ENCODE assay signal across 9 mouse cellular contexts in genomic region chr6:43337491-43337961, GRCm38 (mm10). TPM values are rescaled to one million over a fixed set of nuclear protein-coding genes. Genes with fewer than 3 reads are reported as not detected.
DNase-seq lines count a peak whose midpoint lies in the region; ATAC-seq and TF ChIP-seq lines count a peak whose summit lies in the region.
"Had no signal": no experiment of that assay in that cellular context is flagged by ENCODE, and none has a peak within 500 bp of the region (broad histone marks: within the 10 kb centered on the region; RNA-seq: fewer than 3 reads in every experiment).

No protein-coding gene starts in this region.

- no peak overlapping the region for H3K9ac ChIP-seq in intestine, embryonic 14.5 days (ENCODE audit: low read length)
- no peak overlapping the region for H3K9ac ChIP-seq in intestine, postnatal 0 days (ENCODE audit: low read depth, low read length)
- H3K9ac ChIP-seq in forebrain, embryonic 15.5 days (replicated peaks): no peak overlapping the region
- H3K9ac ChIP-seq in midbrain, embryonic 16.5 days (ENCODE audit: low read depth, low read length): no peak overlapping the region
- H3K9ac ChIP-seq: embryonic facial prominence, embryonic 12.5 days had no signal

- H3K4me1 ChIP-seq in intestine, embryonic 14.5 days (replicated peaks; ENCODE audit: control insufficient read depth, insufficient read depth, low read length): peaks cover 3% of the 10 kb centered on the region; the same call in 1 of the 2 replicates
- no peaks in the 10 kb centered on the region; the same call in 1 of the 2 replicates for H3K4me1 ChIP-seq in intestine, postnatal 0 days (replicated peaks; ENCODE audit: control insufficient read depth, insufficient read depth, low read length)
- peaks cover 11% of the 10 kb centered on the region for H3K4me1 ChIP-seq in forebrain, embryonic 15.5 days
- H3K4me1 ChIP-seq in midbrain, embryonic 16.5 days (ENCODE audit: control insufficient read depth, insufficient read depth, low read length): no peaks in the 10 kb centered on the region
- H3K4me1 ChIP-seq: embryonic facial prominence, embryonic 12.5 days had no signal

- DNase-seq in intestine, embryonic 14.5 days (ENCODE audit: low spot score): no peak
- peak; percentile 36 for DNase-seq in kidney, adult 9 months
- no peak for DNase-seq in urinary bladder, postnatal 4 days (ENCODE audit: low spot score in 2 of 2)
- DNase-seq in gastrocnemius, adult 18-20 months (ENCODE audit: low spot score): no peak

- ATAC-seq in intestine, embryonic 14.5 days (replicated peaks; ENCODE audit: low FRiP score, low TSS enrichment, low read depth): peak; percentile 50; the same call in 1 of the 2 replicates
- no peak for ATAC-seq in intestine, postnatal 0 days
- peak; percentile 68 for ATAC-seq in forebrain, embryonic 15.5 days (replicated peaks)
- ATAC-seq in midbrain, embryonic 16.5 days: peak; percentile 64
- no peak for ATAC-seq in megakaryocyte, adult 5-6 weeks (ENCODE audit: poor library complexity, severe bottlenecking)

- no peaks in the 10 kb centered on the region for H3K36me3 ChIP-seq in intestine, embryonic 14.5 days (ENCODE audit: control insufficient read depth, insufficient read depth, low read length)
- H3K36me3 ChIP-seq in intestine, postnatal 0 days (ENCODE audit: control insufficient read depth, insufficient read depth): no peaks in the 10 kb centered on the region
- H3K36me3 ChIP-seq in forebrain, embryonic 15.5 days: no peaks in the 10 kb centered on the region
- H3K36me3 ChIP-seq in midbrain, embryonic 16.5 days (ENCODE audit: control insufficient read depth, insufficient read depth, low read length): no peaks in the 10 kb centered on the region
- H3K36me3 ChIP-seq: embryonic facial prominence, embryonic 12.5 days had no signal

- H3K4me3 ChIP-seq in intestine, embryonic 14.5 days (ENCODE audit: low read depth, low read length): no peak overlapping the region
- H3K4me3 ChIP-seq in intestine, postnatal 0 days (ENCODE audit: low read depth, low read length): no peak overlapping the region
- H3K4me3 ChIP-seq in forebrain, embryonic 15.5 days: no peak overlapping the region
- no peak overlapping the region for H3K4me3 ChIP-seq in midbrain, embryonic 16.5 days (ENCODE audit: low read depth, low read length)
- H3K4me3 ChIP-seq: embryonic facial prominence, embryonic 12.5 days had no signal

- 35% methylated on average over 10 of the region's 10 CpGs for WGBS in intestine, embryonic 14.5 days
- WGBS in intestine, postnatal 0 days: 28% methylated on average over 10 of the region's 10 CpGs
- WGBS in forebrain, embryonic 15.5 days: 25% methylated on average over 10 of the region's 10 CpGs
- WGBS in midbrain, embryonic 16.5 days: 41% methylated on average over 10 of the region's 10 CpGs

- H3K4me2 ChIP-seq in intestine, embryonic 14.5 days (ENCODE audit: low read length): no peak overlapping the region
- H3K4me2 ChIP-seq in intestine, postnatal 0 days (replicated peaks; ENCODE audit: low read depth): no peak overlapping the region
- H3K4me2 ChIP-seq in forebrain, embryonic 15.5 days (replicated peaks): no peak overlapping the region
- H3K4me2 ChIP-seq in midbrain, embryonic 16.5 days (ENCODE audit: low read length): no peak overlapping the region
- H3K4me2 ChIP-seq: embryonic facial prominence, embryonic 12.5 days had no signal

- no peaks in the 10 kb centered on the region for H3K27me3 ChIP-seq in intestine, embryonic 14.5 days (replicated peaks; ENCODE audit: control insufficient read depth, insufficient read depth, low read length)
- no peaks in the 10 kb centered on the region for H3K27me3 ChIP-seq in intestine, postnatal 0 days (replicated peaks; ENCODE audit: control insufficient read depth, insufficient read depth, low read length)
- no peaks in the 10 kb centered on the region for H3K27me3 ChIP-seq in forebrain, embryonic 15.5 days
- H3K27me3 ChIP-seq in midbrain, embryonic 16.5 days (ENCODE audit: control insufficient read depth, insufficient read depth, low read depth, low read length): no peaks in the 10 kb centered on the region
- H3K27me3 ChIP-seq: embryonic facial prominence, embryonic 12.5 days had no signal

- no peaks in the 10 kb centered on the region for H3K9me3 ChIP-seq in intestine, embryonic 14.5 days (ENCODE audit: control insufficient read depth, low read length)
- no peaks in the 10 kb centered on the region for H3K9me3 ChIP-seq in intestine, postnatal 0 days (ENCODE audit: control insufficient read depth)
- H3K9me3 ChIP-seq in forebrain, embryonic 15.5 days: no peaks in the 10 kb centered on the region
- no peaks in the 10 kb centered on the region for H3K9me3 ChIP-seq in midbrain, embryonic 16.5 days (replicated peaks; ENCODE audit: control insufficient read depth, low read length, poor library complexity, severe bottlenecking)
- H3K9me3 ChIP-seq: embryonic facial prominence, embryonic 12.5 days had no signal

- TF ChIP-seq CTCF in intestine, postnatal 0 days (IDR thresholded peaks at IDR 0.05; ENCODE audit: low read depth): no peak

- H3K27ac ChIP-seq in intestine, embryonic 14.5 days (ENCODE audit: low read depth): no peak overlapping the region
- no peak overlapping the region for H3K27ac ChIP-seq in intestine, postnatal 0 days (ENCODE audit: low read depth, low read length)
- H3K27ac ChIP-seq in forebrain, embryonic 15.5 days (replicated peaks): no peak overlapping the region
- no peak overlapping the region for H3K27ac ChIP-seq in midbrain, embryonic 16.5 days (ENCODE audit: low read length)
- H3K27ac ChIP-seq: embryonic facial prominence, embryonic 12.5 days had no signal

RNA-seq across cellular contexts. Expression of gene Nobox, which starts 28.2 kb away (rescaled TPM):
- polyA plus RNA-seq in intestine, embryonic 14.5 days (2014; fragmentation: Nextera tagmentation; extraction: Ambion mirVana): not detected in 2 replicates
- not detected in 2 replicates for polyA plus RNA-seq in intestine, postnatal 0 days (2015; fragmentation: Nextera tagmentation; extraction: Ambion mirVana)
- polyA plus RNA-seq in forebrain, embryonic 15.5 days (2015; fragmentation: Nextera tagmentation; extraction: Ambion mirVana): not detected in 2 replicates
- polyA plus RNA-seq in midbrain, embryonic 16.5 days (2015; fragmentation: Nextera tagmentation; extraction: Ambion mirVana): not detected in 2 replicates
- not detected in 2 replicates for total RNA-seq in megakaryocyte, adult 5-6 weeks (2015)
- not detected in 2 replicates for total RNA-seq in megakaryocyte, adult 5-6 weeks (2017)
- not detected for total RNA-seq in gastrocnemius, adult 18-20 months (2021)
- polyA plus RNA-seq: embryonic facial prominence, embryonic 12.5 days had no signal

Comparison
In these comparisons a context has a peak if more than half of its experiments do, and no peak if none do; other contexts are left out.
1. ATAC-seq: peak in intestine, embryonic 14.5 days (single experiment), forebrain, embryonic 15.5 days (single experiment) and midbrain, embryonic 16.5 days (single experiment); none in intestine, postnatal 0 days (single experiment) and megakaryocyte, adult 5-6 weeks (single experiment).